Mouse (Mus musculus) adrenal gland, adult 8-10 months (tissue): ENCODE data around the gene Ppie. TPM values are rescaled to one million over a fixed set of nuclear protein-coding genes. Genes with fewer than 3 reads are reported as not detected.

Experiments
- total RNA-seq, 4 experiments: library from RNA; stranded (reverse); gene quantifications; 2 replicates each; pipeline ENCODE4 v1.2.4; 2022

Ppie gene
- total RNA-seq, 4 experiments from 2014 or later: 55.8 to 65.6 (median 58.6) TPM

Other genes with a start within 250 kb of the Ppie start
- 1 to 10 TPM in 2 of 4 experiments, under 1 TPM in 2; 0.83 to 8.4 (median 1.2) TPM for gene Mfsd2a, start 178.8 kb downstream of the Ppie start, total RNA-seq
- 1 to 10 TPM in 2 of 4 experiments, under 1 TPM in 2; 0.68 to 2.1 (median 1.3) TPM for gene Mycl, start 144.3 kb downstream of the Ppie start, total RNA-seq
- 10 to 100 TPM; 21.8 to 24.5 (median 22.9) TPM for gene Trit1, start 123.4 kb downstream of the Ppie start, total RNA-seq
- gene Bmp8b, start 34.8 kb downstream of the Ppie start, total RNA-seq: under 1 TPM; 0.12 to 0.70 (median 0.30) TPM
- gene Oxct2b, start 23.7 kb downstream of the Ppie start, total RNA-seq: under 1 TPM in 1 of 4 experiments, not detected in 3; 0.18 TPM
- gene Hpcal4, start 43.3 kb upstream of the Ppie start, total RNA-seq: 1 to 10 TPM; 5.0 to 9.1 (median 7.2) TPM
- 100 to 1,000 TPM in 2 of 4 experiments, 10 to 100 TPM in 2; 65.4 to 137 (median 88.0) TPM for gene Nt5c1a, start 61.6 kb upstream of the Ppie start, total RNA-seq
- gene Heyl, start 93.6 kb upstream of the Ppie start, total RNA-seq: 10 to 100 TPM in 2 of 4 experiments, 1 to 10 TPM in 2; 4.6 to 13.5 (median 8.9) TPM
- 10 to 100 TPM; 82.8 to 96.1 (median 90.0) TPM for gene Pabpc4, start 122.4 kb upstream of the Ppie start, total RNA-seq
- not detected for gene Oxct2a, start 183.7 kb upstream of the Ppie start, total RNA-seq
- under 1 TPM in 2 of 4 experiments, not detected in 2; 0.15 to 0.17 TPM for gene Bmp8a, start 203.3 kb upstream of the Ppie start, total RNA-seq